Mouse (Mus musculus): Measurements from ENCODE around the gene Rab7b.

Rab7b gene

DNA sequence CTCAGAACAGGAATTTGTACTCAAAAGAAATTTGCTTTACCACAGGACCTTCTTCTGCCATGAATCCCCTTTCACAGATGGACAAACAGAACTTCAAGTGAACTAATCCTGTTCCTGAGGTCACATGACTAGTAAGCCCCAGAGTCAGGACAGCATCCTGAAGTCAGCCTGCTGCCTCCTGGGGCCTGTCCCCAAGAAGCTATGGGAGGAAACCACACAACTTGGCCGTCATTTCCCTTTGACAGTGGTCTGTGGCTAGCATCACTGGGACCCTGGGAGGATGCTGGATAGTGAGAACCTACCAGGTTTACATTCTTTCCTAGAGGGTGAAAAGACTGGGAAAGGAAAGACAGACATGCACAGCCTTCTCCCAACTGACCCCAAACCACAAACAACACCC is 50.3 kb downstream of the Rab7b start:
- DNase-seq (ENCODE audit: low read depth, low spot score), result no peak

DNA sequence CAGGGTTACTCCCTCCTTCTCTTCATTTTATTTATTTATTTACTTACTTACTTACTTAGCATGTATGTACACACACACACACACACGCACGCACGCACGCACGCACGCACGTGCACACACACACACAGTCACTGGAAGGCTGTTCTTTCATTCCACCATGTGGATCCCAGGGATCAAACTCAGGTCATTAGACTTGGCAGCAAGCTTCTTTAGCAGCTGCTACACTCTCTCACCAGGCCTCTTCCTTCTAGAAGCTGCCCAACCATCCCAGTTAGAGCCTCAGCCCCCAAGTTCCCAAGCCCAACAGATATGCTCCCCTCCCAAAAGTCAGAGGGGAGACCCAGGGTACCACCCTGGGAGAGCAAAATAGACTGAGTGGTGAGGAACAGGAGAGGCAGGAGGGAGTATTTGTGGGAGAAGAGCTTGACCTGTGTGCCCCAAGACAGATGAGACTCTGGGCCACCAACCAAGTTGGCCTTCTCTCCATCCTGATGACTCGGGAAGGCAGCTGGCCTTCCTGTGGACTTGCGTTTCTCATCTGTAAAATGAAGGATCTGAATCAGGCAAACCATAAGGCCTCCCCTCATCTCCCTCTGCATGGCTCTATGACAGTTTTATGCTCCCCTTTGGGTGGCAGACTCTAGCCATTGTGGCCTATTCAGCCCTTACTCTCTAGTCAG is 51.1 kb downstream of the Rab7b start:
- no peak for DNase-seq (ENCODE audit: low read depth, low spot score)

DNA sequence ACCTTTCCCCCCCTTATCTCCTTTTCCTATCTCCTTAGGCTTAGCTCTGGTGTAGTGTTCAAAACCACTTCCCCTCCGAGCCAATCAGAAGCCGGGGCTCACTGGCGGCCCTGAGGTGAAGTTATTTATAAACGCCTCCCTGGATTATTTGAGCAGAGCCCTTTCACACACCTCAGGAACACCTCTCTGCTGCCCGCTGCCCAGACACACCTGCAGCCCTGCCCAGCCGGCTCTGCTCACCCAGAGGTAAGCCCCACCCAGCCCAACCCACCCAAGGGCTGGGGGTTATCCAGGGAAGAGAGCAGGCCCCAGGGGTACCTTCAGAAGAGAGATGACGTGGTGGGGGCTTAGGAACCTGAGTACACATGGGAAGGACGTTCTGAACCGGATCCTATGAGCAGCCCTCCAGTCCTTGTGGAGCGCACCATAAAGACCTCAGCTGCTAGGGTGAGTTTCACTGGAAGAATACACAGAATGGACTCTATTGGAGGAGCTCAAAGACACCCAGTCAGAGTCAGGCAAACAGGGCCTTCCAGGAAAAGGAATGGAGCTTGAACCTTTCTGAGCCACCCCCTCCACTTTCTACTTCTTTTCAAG is 55.5 kb downstream of the Rab7b start, which contains the start of gene Slc26a9:
Gene Slc26a9, plus strand, starts transcription at position 155 of the 597 bp plus-strand sequence.
- DNase-seq (ENCODE audit: low read depth, low spot score), result no peak

DNA sequence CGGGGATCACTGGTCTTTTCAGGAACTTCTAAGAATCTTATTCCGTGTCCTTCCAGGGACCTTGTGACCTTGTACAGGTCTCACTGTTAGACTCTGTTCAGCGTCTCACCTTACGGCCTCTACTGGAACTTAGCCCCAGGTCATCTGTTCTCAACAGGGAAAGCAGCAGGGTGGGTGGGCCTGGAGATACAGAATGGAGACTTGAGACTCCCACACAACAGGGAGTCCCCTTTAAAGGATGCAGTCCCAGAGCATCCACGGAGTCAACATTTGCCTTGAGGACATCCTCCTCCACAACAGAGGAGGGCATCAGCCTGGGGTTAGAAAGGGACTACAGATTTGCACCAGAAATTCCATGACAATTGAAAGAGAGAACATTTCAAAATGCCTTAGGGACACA is 56.9 kb downstream of the Rab7b start:
- DNase-seq (ENCODE audit: low read depth, low spot score), result no peak

DNA sequence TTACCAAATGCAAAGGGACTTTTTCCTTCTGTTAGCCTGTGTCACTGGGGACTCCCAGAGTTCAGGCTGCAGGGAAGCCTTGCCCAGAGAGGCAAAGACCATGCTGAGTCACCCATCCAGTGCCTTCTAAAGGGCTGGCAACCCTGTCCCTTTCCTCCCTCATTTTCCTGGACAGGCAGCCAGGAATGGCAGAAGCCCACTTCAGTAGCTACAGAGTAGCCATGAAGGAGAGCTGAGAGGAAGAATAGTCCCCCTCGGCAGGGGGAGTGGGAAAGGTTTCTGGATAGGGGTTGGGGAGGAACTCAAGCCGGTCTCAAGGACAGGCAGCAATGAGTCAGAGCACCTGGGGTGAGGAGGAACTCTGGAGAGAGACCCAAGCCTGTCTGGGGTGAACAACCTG is 59.3 kb downstream of the Rab7b start:
- DNase-seq (ENCODE audit: low read depth, low spot score), result no peak

DNA sequence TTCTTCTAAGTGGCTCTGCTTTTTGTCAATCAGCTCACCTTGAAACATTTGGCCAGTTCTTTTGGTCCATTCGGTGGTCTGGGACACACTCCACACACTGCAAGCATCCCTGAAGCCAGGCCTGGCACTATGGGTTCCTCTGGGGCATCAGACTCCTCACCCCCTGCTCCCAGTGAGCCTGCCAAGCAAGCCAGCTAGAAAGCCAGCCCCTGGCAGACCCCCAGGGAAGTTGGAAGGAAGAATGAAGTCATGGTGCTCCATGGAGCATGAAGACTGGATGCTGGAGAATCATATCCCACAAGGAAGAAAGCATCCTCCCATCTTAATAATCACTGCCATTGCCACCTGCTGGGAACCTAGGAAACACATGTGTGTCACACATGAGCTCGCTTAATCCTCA is 60.1 kb downstream of the Rab7b start:
- DNase-seq (ENCODE audit: low read depth, low spot score), result no peak

DNA sequence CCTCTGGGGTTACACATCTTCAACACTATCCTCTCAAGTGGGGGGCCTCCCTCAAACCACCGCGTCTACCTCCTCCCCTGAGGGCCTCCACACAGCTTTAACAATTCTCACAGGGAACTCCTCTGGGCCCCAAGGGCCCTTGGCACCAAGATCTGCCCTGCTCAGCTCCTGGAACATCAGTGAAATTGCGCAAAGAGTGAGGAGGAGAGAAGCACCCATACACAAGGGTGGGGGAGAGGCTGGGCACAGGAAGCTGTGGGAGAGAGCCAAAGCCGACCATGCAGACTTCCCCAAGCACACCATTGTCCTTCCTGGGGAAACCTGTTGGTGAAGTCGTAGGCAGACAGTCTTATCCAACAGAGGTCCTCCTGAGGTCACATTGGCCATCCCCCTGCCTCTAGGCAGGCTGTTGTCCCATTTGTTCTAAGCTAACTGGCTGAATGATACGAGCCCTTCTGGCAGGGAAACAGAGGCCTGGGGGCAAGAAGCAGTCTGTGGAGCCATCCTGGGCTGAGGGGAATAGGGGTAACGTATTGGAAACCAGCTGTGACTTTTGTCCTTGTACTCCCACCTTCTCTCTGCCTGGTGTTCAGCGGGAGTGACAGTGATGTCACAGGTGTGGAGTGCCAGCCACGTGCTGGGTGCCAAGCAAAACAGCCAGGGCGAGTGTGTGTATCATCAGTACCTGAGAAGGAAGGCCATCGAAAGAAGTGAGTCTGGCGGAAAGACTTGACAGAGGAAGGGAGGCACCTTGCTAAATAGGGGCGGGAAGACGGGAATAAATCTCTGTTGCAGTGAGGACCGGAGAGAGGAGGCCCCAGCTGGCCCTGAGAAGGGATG is 61.4 kb downstream of the Rab7b start:
- no peak for DNase-seq (ENCODE audit: low read depth, low spot score)

DNA sequence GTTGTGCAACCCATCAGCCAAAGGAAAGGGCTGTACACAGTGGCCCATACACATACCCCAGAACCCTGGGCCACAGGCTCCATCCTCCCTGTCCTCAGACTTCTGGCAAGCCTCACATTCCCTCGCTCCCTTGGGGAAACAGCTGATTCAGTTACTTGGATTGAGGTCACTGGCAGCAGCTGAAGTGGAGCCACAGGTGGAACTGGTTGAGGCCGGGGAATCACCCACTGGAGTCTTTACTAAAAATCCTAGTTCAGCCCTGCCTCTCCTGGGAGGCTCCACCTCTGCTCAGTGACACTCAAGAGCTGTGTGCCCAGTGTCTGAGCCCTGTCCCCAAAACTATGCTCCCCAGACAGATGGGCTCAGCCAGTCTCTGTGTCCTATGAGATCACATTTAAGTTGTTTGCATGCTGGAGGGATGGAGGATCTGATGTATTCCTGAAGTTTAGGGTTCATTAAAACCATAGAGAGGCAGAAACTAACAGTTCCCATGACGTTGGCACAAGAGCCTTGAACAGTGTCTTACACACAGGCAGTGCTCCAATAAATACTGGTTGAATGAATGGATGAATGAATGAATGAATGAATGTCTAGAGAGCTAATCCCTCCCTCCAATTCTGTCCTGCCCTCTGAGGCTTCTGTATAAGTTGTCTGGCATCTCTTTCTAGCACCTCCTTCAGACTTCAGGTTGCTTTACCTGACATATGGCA is 62.8 kb downstream of the Rab7b start:
- no peak for DNase-seq (ENCODE audit: low read depth, low spot score)

DNA sequence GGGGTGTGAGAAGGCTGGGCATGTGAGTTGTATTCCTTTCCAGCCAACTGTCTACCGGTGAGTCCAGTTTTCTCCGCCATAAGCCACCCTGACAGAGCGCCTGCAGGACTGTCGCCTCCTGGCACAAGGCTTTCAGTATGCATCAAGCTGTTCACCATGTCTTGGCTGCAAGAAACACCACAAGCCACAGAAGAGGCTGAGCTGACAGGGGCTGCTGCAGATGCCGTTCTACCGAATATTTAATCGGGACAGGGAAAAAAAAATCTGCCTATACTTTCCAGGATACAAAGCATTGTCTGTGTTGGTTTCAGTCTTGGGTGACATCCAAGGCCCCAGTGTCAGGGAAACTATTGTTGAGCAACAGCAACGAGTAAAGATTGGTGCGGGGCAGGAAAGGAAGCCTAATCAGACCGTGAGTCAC is 63.4 kb downstream of the Rab7b start:
- DNase-seq (ENCODE audit: low read depth, low spot score), result no peak

DNA sequence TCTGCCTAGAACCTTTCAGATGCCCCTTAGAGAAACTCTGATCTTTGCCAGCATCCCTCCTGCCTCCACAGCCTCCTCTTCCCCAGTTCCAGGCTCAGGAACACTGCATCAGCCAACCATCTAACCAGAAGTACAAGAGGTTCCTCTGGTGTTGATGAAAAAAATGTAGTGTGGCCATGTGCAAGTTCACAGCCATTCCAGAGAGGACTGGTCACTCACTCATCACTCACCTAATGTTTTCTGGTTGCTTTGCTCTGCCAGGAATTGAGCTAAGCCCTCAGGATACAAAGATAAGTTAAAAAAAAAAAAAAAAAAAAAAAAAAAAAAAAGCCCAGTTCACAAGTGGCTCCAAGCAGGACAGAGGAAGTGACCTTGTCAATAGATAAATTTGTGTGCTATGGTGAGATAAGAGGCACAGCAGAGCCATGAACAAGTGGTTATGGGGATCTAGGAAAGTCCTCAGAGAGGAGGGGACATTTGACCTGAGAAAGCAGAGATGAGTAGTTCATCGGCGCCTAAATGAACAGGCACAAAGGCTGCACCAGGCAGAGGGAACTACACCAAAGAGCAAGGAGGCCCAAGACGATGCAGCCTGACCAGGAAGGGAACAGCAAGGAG is 65.8 kb downstream of the Rab7b start:
- no peak for DNase-seq (ENCODE audit: low read depth, low spot score)

DNA sequence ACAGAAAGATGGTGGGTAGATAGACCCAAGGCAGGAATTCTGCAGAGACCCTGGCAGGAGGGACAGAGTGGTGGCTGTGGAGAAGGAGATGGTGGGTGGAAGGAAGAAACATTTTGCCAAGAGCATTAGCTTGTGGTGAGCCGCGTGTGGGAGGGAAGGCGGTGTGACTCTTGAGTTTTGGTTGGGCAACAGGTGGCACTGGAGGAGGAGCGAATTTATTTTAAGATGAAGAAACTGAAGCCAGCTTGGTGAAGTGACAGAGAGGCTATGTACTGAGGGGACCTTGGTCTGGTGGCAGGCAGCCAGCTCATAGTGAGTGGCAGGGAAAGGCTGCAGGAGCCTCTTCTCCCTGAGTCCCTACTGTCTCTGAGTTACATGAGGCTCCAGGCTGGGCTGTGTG is 66.4 kb downstream of the Rab7b start:
- DNase-seq (ENCODE audit: low read depth, low spot score), result peak; percentile 11

DNA sequence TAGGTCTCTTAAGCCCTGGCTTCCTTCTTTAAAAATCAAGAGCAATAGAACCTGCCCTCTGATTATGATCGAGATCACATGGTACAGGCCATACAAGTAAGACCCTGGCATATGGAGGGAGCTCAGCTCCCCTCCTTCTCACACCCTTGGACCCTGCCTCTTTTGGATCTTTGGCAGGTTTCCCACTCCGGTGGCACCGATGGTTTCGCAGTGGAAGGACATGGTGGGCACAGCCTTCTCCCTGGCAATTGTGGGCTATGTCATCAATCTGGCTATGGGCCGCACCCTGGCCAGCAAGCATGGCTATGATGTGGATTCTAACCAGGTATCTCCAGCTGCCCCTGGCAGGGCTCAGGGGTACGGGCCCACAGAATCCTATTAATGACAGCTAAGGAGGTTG is 68.7 kb downstream of the Rab7b start:
- DNase-seq (ENCODE audit: low read depth, low spot score), result no peak

DNA sequence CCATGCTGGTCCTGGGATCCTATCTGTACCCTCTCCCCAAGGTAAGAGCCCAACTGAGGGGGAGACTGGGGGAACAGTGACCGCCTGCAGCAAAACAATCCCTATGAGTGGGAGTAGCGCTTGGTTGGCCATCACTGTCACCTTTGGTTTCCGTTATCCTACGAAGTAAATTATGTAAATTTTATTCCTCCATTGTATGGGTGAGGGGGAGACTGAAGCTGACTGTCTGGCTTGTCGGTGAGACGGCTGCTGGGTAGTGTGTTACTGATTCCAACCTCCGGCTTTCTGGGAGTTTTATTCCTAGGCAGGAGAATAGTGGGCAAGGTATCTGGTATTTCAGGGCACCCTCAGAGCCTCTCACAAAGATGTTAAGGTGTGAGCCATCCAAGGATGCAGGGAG is 70.3 kb downstream of the Rab7b start:
- no peak for DNase-seq (ENCODE audit: low read depth, low spot score)

DNA sequence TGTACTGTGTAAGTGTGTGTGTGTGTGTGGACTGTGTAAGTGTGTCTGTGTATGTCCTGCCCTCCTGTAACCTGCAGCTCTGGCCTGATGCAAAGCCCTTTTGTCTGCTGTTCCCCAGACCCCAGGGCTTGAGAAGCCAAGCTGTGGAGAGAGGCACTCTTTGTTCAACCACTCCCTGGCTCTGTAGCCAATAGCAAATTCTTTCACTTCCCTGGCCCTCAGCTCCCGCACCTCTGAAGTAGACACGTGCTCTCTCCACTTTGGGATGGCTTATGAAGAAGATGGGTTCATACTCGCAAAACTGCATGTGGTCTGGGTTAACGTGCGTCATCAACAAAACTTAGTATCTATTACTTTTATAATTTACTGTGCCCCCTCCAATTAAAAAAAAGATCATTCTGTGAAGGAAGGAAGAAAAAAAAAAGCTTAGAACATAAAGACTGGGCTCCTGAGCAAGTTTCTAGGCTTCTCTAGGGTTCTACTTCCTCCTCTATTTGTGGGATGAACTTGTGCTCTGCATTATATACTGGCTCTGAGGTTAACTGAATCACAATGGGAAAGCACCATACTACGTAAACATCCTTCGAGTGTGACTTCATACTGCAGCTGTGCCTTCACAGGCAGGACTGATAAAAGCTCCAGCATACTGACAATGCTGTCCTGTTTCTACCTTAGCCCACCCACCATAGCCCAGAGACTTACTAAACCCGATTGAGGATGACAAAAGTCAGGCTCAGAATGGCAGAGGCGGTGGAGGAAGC is 71.4 kb downstream of the Rab7b start:
- DNase-seq (ENCODE audit: low read depth, low spot score), result peak; percentile 13

DNA sequence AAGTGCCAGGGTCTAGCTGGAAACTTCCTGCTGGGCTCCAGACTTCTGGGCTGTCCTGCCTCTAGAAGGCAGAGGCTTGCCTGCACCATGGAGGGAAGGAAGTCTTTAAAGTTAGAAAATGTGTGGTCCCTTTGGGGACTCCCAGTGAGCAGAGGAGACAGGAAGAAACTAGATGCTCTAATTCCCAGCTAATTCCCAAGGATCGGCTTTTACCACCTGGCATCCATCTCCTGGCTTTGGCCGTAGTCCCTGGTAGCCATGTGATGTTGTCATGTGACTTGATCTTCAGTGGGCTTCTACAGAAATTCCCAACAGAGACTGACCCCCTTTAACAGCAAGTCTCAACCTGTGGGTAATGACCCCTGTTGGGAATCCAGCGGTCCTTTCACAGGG is 71.9 kb downstream of the Rab7b start:
- no peak for DNase-seq (ENCODE audit: low read depth, low spot score)

DNA sequence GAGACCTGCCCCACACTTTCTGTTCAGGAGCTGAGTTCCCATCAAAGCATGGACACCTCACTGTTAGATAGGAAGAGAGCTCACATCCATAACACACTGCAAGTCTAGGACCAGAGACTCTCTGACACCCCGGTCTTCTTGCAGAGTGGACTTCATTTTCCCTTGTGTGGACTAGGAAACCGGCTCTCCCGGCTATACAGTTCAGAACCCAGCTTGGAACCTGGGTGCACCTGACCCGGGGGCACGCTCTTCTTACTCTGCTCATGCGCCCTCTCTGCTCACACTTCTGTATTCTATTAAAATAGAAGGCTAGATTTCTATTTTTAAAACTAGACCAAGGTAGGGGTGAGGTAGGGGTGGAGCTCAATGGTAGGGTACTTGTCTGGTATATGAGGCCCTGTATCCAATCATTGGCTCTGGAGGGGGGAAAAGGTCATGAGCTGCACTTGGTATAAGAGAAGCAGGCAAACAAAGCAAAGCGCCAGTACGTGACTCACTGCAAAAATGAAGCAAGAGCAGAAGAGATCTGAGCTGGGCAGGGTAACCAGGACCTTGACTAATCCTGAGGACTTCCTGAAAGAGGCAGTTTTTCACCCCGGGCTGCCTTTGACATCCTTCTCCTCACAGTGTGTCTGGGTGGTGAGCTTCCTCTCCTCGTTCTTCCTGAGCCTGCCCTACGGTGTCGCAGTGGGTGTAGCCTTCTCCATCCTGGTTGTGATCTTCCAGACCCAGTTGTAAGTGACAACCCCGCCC is 72.8 kb downstream of the Rab7b start:
- DNase-seq (ENCODE audit: low read depth, low spot score), result no peak

DNA sequence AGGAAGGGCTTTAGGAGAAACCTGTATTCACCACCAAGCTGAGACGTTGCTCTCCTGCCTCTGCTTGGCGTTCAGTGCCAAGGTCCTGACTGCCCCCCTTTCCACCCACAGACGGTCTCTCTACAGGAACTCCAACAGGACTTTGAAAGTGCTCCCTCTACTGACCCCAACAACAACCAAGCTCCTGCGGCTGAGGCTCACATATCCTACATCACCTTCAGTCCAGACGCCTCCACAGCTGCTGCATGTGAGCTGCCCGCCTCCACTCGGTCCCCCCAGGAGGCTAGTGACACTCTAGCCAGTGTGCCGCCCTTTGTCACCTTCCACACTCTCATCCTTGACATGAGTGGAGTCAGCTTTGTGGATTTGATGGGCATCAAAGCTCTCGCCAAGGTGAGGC is 75.2 kb downstream of the Rab7b start:
- no peak for DNase-seq (ENCODE audit: low read depth, low spot score)

DNA sequence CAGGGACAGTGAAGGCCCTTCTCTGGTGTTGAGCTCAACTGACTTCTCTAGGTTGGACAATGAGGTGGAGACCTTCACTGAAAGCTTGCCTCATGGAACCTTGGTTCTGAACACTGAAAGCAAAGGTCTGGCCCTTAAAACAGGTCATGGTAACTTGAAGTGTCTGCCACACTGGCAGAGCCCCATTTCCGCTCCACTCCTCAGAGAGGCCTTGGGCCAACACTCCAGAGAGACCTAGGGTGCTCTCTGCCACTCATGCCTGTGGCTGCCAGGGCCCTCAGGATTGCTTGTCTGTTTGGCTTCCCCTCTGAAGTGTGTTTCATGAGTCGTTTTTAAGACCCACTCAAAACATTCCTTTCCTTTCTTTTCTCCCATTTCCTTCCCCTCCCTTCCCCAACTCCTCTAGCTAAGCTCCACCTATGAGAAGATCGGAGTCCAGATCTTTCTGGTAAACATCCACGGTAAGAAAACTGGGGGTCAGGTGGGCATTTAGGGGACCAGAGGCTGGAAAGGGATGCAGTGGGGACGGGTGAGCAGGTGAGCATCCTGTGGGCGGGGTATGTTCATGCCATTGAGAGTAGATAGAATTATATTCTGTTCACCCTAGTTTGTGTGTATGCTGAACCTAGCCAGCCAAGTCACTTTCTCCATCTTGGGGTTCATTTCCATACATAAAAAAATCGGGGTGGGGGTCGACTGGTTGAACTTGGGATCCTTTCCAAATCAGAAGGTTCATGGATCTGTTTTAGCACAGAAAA is 76.3 kb downstream of the Rab7b start:
- no peak for DNase-seq (ENCODE audit: low read depth, low spot score)

All from CD4-positive, CD25-positive, alpha-beta regulatory T cell, adult 2 months (primary cell).